Mouse (Mus musculus) C2C12 (cell line): Measurements from ENCODE around the gene Nfic. TPM values are rescaled to one million over a fixed set of nuclear protein-coding genes. Genes with fewer than 3 reads are reported as not detected.
A peak's percentile ranks its signal among the peaks of the same experiment; 100 is the strongest.
"Not testable (repeated sequence)": the region's sequence is repeated elsewhere in the genome, so short reads cannot be mapped to it uniquely, and the experiment has no call there.

Experiments used
- H3K27me3 ChIP-seq: one replicate; pipeline ENCODE4 v1.6.1; 2011; ENCODE audit not compliant: control insufficient read depth, insufficient read depth, insufficient read length
- H3K36me3 ChIP-seq: one replicate; pipeline ENCODE4 v1.6.1; 2011; ENCODE audit not compliant: control insufficient read depth, insufficient read depth
- H3K4me3 ChIP-seq: one replicate; pipeline ENCODE4 v1.5.1; 2011; ENCODE audit warnings: mild to moderate bottlenecking, control low read depth; ENCODE audit not compliant: poor library complexity, insufficient read depth, severe bottlenecking
- H3K79me2 ChIP-seq: one replicate; pipeline ENCODE4 v1.6.1; 2011; ENCODE audit not compliant: control insufficient read depth, insufficient read depth
- H3K79me3 ChIP-seq: one replicate; pipeline ENCODE4 v1.6.1; 2011; ENCODE audit warnings: low read depth, control low read depth
- H3ac ChIP-seq: one replicate; pipeline ENCODE3; 2011; ENCODE audit warnings: low read depth; ENCODE audit not compliant: control insufficient read depth, insufficient read length
- CEBPB ChIP-seq: IDR thresholded peaks from one replicate; pipeline ENCODE4 v1.6.1; 2011; ENCODE audit warnings: low read depth, mild to moderate bottlenecking, control low read depth, moderate library complexity
- CTCF ChIP-seq: IDR thresholded peaks from one replicate; pipeline ENCODE4 v1.5.1; 2011; ENCODE audit not compliant: control insufficient read depth, insufficient read depth, insufficient read length
- FOSL1 ChIP-seq: IDR thresholded peaks from one replicate; pipeline ENCODE4 v1.8.0; 2011; ENCODE audit warnings: mild to moderate bottlenecking, low read length; ENCODE audit not compliant: poor library complexity, insufficient read depth, severe bottlenecking
- MAX ChIP-seq: IDR thresholded peaks from one replicate; pipeline ENCODE4 v1.6.1; 2011; ENCODE audit warnings: mild to moderate bottlenecking, control low read depth
- MYOD1 ChIP-seq: IDR thresholded peaks from one replicate; pipeline ENCODE4 v1.6.1; 2011; ENCODE audit warnings: low read depth; ENCODE audit not compliant: control insufficient read depth, insufficient read length
- MYOG ChIP-seq: IDR thresholded peaks from one replicate; pipeline ENCODE4 v1.6.1; 2011; ENCODE audit not compliant: control insufficient read depth, insufficient read length; ENCODE audit errors: extremely low read depth
- USF1 ChIP-seq: IDR thresholded peaks from one replicate; pipeline ENCODE4 v1.6.1; 2011; ENCODE audit warnings: low read depth, mild to moderate bottlenecking, control low read depth, moderate library complexity
- polyA plus RNA-seq: library from polyadenylated mRNA; unstranded; fragments of >200 nt; fragmentation: generic; extraction: Trizol; gene quantifications from one replicate; pipeline ENCODE4 v1.2.1, GENCODE M21; 2012; ENCODE audit warnings: missing spikeins

Nfic gene
- polyA plus RNA-seq, 1 experiment, result 86.7 TPM

- TF ChIP-seq FOSL1, result no peak
- no peak for TF ChIP-seq MYOD1
- TF ChIP-seq CEBPB, result no peak
- no peak for TF ChIP-seq MYOG
- no peak for TF ChIP-seq CTCF
- TF ChIP-seq MAX, result no peak
- no peak for TF ChIP-seq USF1
- no peaks in the 10 kb centered on the region for H3K27me3 ChIP-seq
- no peaks in the 10 kb centered on the region for H3K79me3 ChIP-seq
- H3ac ChIP-seq, result peak overlapping the region; percentile 25
- H3K79me2 ChIP-seq, result no peaks in the 10 kb centered on the region
- H3K36me3 ChIP-seq, result no peaks in the 10 kb centered on the region
- H3K4me3 ChIP-seq, result no peak overlapping the region
Measured at GRCm38 (mm10) chr10:81452947-81453288, 2.5 kb downstream of the Nfic start.

GRCm38 (mm10) chr10:81452237-81452946, 3.0 kb downstream of the Nfic start:
- Histone ChIP-seq H3K36me3 (no peaks in the 10 kb centered on the region), H3K79me2 (no peaks in the 10 kb centered on the region), H3K79me3 (no peaks in the 10 kb centered on the region), H3ac (peak overlapping the region; percentile 8), H3K27me3 (no peaks in the 10 kb centered on the region), H3K4me3 (no peak overlapping the region)
- TF ChIP-seq USF1 (no peak), MYOD1 (peak; percentile 14)

- TF ChIP-seq MAX, result no peak
- no peak for TF ChIP-seq USF1
- TF ChIP-seq CEBPB, result peak; percentile 2
Measured at GRCm38 (mm10) chr10:81451365-81451745, 4.1 kb downstream of the Nfic start.

GRCm38 (mm10) chr10:81450641-81451364, 4.6 kb downstream of the Nfic start:
- TF ChIP-seq USF1 (no peak), CTCF (no peak), MYOD1 (no peak)
- Histone ChIP-seq H3K79me2 (no peaks in the 10 kb centered on the region), H3K79me3 (no peaks in the 10 kb centered on the region), H3ac (no peak overlapping the region), H3K4me3 (no peak overlapping the region), H3K27me3 (no peaks in the 10 kb centered on the region), H3K36me3 (no peaks in the 10 kb centered on the region)

More at GRCm38 (mm10) chr10:81451365-81451745, 4.1 kb downstream of the Nfic start:
- H3K79me3 ChIP-seq, result no peaks in the 10 kb centered on the region
- H3K79me2 ChIP-seq, result no peaks in the 10 kb centered on the region
- H3K27me3 ChIP-seq, result no peaks in the 10 kb centered on the region
- no peak overlapping the region for H3K4me3 ChIP-seq
- H3ac ChIP-seq, result no peak overlapping the region
- H3K36me3 ChIP-seq, result no peaks in the 10 kb centered on the region

GRCm38 (mm10) chr10:81450140-81450539, 5.3 kb downstream of the Nfic start:
- H3K27me3 ChIP-seq, result no peaks in the 10 kb centered on the region
- H3K79me2 ChIP-seq, result no peaks in the 10 kb centered on the region
- H3K4me3 ChIP-seq, result no peak overlapping the region
- no peak overlapping the region for H3ac ChIP-seq
- no peaks in the 10 kb centered on the region for H3K36me3 ChIP-seq
- no peaks in the 10 kb centered on the region for H3K79me3 ChIP-seq
- TF ChIP-seq CTCF, result peak; percentile 94
- peak; percentile 32 for TF ChIP-seq MAX
- TF ChIP-seq CEBPB, result no peak
- TF ChIP-seq FOSL1, result no peak
- no peak for TF ChIP-seq MYOG

- H3K79me2 ChIP-seq, H3ac ChIP-seq, H3K27me3 ChIP-seq, H3K36me3 ChIP-seq, H3K79me3 ChIP-seq, H3K4me3 ChIP-seq: not testable (repeated sequence)
Measured at GRCm38 (mm10) chr10:81445516-81445915, 9.9 kb downstream of the Nfic start.
